Comparison of ENCODE assay signal across 9 mouse cellular contexts in the genomic region with DNA sequence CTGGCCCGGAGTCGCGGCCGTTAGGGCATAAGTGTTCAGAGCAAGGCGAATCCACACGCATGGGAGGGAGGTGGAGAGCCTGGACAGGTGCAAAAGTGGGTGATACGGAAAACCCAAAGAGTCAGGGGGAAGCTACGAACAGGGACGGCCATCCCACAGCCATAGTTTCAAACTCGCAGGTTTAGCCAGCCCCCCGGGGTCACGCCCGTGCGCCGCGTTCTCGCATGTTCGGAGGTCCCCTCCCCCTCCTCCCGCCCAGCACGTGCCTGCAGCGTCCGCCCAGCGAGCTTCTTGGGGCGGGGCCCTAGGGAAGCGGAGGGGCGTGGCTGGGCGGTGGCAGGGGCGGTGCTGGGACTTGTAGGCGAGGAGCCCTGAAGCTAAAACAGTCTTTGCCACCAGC. TPM values are rescaled to one million over a fixed set of nuclear protein-coding genes. Genes with fewer than 3 reads are reported as not detected.
DNase-seq lines count a peak whose midpoint lies in the region; ATAC-seq lines count a peak whose summit lies in the region.
"Had no signal": no experiment of that assay in that cellular context is flagged by ENCODE, and none has a peak within 500 bp of the region (broad histone marks: within the 10 kb centered on the region; RNA-seq: fewer than 3 reads in every experiment).

No protein-coding gene starts in this region.

- under 1% methylated on average over 29 of the region's 29 CpGs for WGBS in heart, embryonic 13.5 days
- under 1% methylated on average over 29 of the region's 29 CpGs for WGBS in liver, embryonic 12.5 days (ENCODE audit: insufficient replicate concordance)

- peak; percentile 71 for ATAC-seq in heart, embryonic 13.5 days (ENCODE audit: extremely low read depth, insufficient number of reproducible peaks, low FRiP score, low TSS enrichment)
- ATAC-seq in liver, embryonic 12.5 days: peak; percentile 81
- ATAC-seq: Patski had no signal

- peaks cover 4% of the 10 kb centered on the region for H3K9me3 ChIP-seq in erythroblast, embryonic 14.5 days (ENCODE audit: control insufficient read depth, low read length)
- H3K9me3 ChIP-seq in heart, embryonic 13.5 days: no peaks in the 10 kb centered on the region
- H3K9me3 ChIP-seq in liver, embryonic 12.5 days (replicated peaks): no peaks in the 10 kb centered on the region

- DNase-seq in 416B (ENCODE audit: low read depth): peak; percentile 92
- DNase-seq in brain, adult 2 months (ENCODE audit: low read depth, low spot score): peak; percentile 88
- DNase-seq in kidney, postnatal 10 days: peak; percentile 96
- DNase-seq in naive thymus-derived CD4-positive, alpha-beta T cell, adult 2 months (ENCODE audit: low read depth): peak; percentile 94
- DNase-seq in splenic B cell, adult 2 months (ENCODE audit: low read depth, low spot score): peak; percentile 94

- H3K27me3 ChIP-seq in erythroblast, embryonic 14.5 days (ENCODE audit: control insufficient read depth): no peaks in the 10 kb centered on the region; the same call in 1 of the 2 replicates
- H3K27me3 ChIP-seq in heart, embryonic 13.5 days (replicated peaks): peaks cover 11% of the 10 kb centered on the region
- no peaks in the 10 kb centered on the region for H3K27me3 ChIP-seq in liver, embryonic 12.5 days (replicated peaks)
- H3K27me3 ChIP-seq in splenic B cell, adult 2 months (ENCODE audit: control insufficient read depth, insufficient read depth, low read length, poor library complexity, severe bottlenecking): no peaks in the 10 kb centered on the region
- H3K27me3 ChIP-seq: Patski had no signal

- peaks cover 54% of the 10 kb centered on the region for H3K36me3 ChIP-seq in erythroblast, embryonic 14.5 days (ENCODE audit: control insufficient read depth)
- peaks cover 35% of the 10 kb centered on the region for H3K36me3 ChIP-seq in heart, embryonic 13.5 days
- peaks cover 40% of the 10 kb centered on the region for H3K36me3 ChIP-seq in liver, embryonic 12.5 days
- H3K36me3 ChIP-seq in splenic B cell, adult 2 months (ENCODE audit: control insufficient read depth, insufficient read depth, low read length, poor library complexity, severe bottlenecking): peaks cover 6% of the 10 kb centered on the region

- peak overlapping the region; percentile 76 for H3K4me2 ChIP-seq in heart, embryonic 13.5 days
- peak overlapping the region; percentile 91 for H3K4me2 ChIP-seq in liver, embryonic 12.5 days

- peak overlapping the region; percentile 66 for H3K4me3 ChIP-seq in erythroblast, embryonic 14.5 days (replicated peaks)
- H3K4me3 ChIP-seq in heart, embryonic 13.5 days: peak overlapping the region; percentile 48
- peak overlapping the region; percentile 56 for H3K4me3 ChIP-seq in liver, embryonic 12.5 days

- peak overlapping the region; percentile 75 for H3K9ac ChIP-seq in heart, embryonic 13.5 days
- H3K9ac ChIP-seq in liver, embryonic 12.5 days: peak overlapping the region; percentile 97

- H3K4me1 ChIP-seq in erythroblast, embryonic 14.5 days (ENCODE audit: control insufficient read depth): peaks cover 66% of the 10 kb centered on the region
- H3K4me1 ChIP-seq in heart, embryonic 13.5 days: peaks cover 68% of the 10 kb centered on the region
- H3K4me1 ChIP-seq in liver, embryonic 12.5 days: peaks cover 71% of the 10 kb centered on the region

- peak overlapping the region; percentile 82 for H3K27ac ChIP-seq in heart, embryonic 13.5 days (replicated peaks)
- peak overlapping the region; percentile 78 for H3K27ac ChIP-seq in liver, embryonic 12.5 days

RNA-seq across cellular contexts. Expression of a gene that starts 0.5 kb away (rescaled TPM):
- 548 and 594 TPM in 2 replicates for polyA plus RNA-seq in erythroblast, embryonic 14.5 days (2012)
- 116 and 121 TPM in 2 replicates for polyA plus RNA-seq in heart, embryonic 13.5 days (2015; fragmentation: Nextera tagmentation; extraction: Ambion mirVana)
- 305 and 313 TPM in 2 replicates for polyA plus RNA-seq in liver, embryonic 12.5 days (2016; fragmentation: Nextera tagmentation; extraction: Ambion mirVana)

RNA-seq across cellular contexts. Expression of a gene that starts 19.9 kb away (rescaled TPM):
- 3.4 and 3.7 TPM in 2 replicates for polyA plus RNA-seq in erythroblast, embryonic 14.5 days (2012)
- polyA plus RNA-seq in heart, embryonic 13.5 days (2015; fragmentation: Nextera tagmentation; extraction: Ambion mirVana): 94.7 and 106 TPM in 2 replicates
- 117 and 119 TPM in 2 replicates for polyA plus RNA-seq in liver, embryonic 12.5 days (2016; fragmentation: Nextera tagmentation; extraction: Ambion mirVana)

RNA-seq across cellular contexts. Expression of a gene that starts 42.3 kb away (rescaled TPM):
- polyA plus RNA-seq in erythroblast, embryonic 14.5 days (2012): 0.02 TPM in 1 of 2 replicates, not detected in the other
- 0.11 and 0.23 TPM in 2 replicates for polyA plus RNA-seq in heart, embryonic 13.5 days (2015; fragmentation: Nextera tagmentation; extraction: Ambion mirVana)
- 0.10 TPM in 1 of 2 replicates, not detected in the other for polyA plus RNA-seq in liver, embryonic 12.5 days (2016; fragmentation: Nextera tagmentation; extraction: Ambion mirVana)

Comparison
In these comparisons a context has a peak if more than half of its experiments do, and no peak if none do; other contexts are left out.
1. Peak in every context shown above with its lines: DNase-seq, ATAC-seq, H3K4me3 ChIP-seq and H3K27ac ChIP-seq.
2. RNA of a gene that starts 19.9 kb away (polyA plus RNA-seq): 117 to 119 TPM in liver, embryonic 12.5 days and 94.7 to 106 TPM in heart, embryonic 13.5 days; 3.4 to 3.7 TPM in erythroblast, embryonic 14.5 days; every median in the first group is over 10 times any median in the second.